Mouse (Mus musculus) lung, postnatal 14 days (tissue): ENCODE measurements at regions not wholly inside any gene's neighbourhood (a gene's known extent, or its start where the extent isn't known, plus 50 kb on each side); places are given as distances from the start of the nearest gene placed in this dataset.
A peak's percentile ranks its signal among the peaks of the same experiment; 100 is the strongest.

Source experiments
- DNase-seq: peaks from one replicate; pipeline ENCODE4 v3.0.0; 2021

DNA sequence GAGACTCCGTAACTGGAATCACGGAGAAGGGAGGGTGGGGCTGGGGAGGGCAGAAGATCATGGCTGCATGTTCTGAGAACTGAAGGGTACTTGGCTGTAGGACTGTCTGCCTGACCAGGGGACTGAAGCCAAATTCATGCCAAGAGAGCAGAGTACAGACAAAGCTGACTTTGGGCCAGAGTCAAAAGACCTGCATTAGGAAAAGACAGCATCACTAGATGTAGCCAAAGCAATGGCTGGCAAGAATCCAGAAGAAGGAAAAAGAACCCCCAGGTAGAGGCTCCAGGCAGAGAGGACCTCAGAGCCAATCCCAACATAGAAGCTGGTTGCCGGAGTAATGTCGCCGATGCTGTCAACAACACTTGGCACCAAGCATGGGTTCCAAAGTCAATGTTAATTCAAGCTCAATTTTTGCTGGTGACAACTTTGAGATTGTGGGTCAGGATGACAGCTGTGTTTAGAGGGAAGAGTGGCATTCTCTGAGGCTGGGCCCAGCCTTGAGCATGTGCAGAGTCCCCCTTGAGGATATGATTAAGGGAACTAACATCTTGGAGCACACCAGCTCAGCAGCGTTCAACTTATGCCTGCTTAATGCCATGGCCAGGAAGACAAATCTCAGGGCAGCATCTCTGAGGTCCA lies 124.7 kb downstream of the Erv3 start:
- no peak for DNase-seq

DNA sequence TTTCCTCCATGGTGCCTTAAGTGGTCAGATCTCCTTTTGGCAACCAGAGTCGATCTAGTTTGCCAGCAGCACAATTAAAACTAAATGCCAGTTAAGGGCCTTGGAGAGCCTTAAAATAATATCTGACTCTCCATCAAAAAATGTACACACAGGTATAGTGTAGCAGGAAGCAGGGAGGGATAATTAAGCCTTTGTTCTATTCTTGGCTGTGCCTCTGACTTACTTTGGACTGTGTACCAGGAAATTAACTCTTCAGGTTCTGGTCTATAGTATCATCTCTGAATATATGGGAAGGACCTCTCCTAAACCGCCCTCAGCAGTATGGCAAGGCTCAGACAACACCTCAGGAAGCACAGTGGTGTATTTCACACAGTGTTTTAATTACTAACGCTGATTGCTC lies 133.0 kb downstream of the Erv3 start:
- no peak for DNase-seq

GRCm38 (mm10) chr2:131721631-131722545 lies 137.7 kb downstream of the Erv3 start:
- no peak for DNase-seq

GRCm38 (mm10) chr2:131717561-131717960 lies 142.0 kb downstream of the Erv3 start:
- no peak for DNase-seq

- no peak for DNase-seq
Observed at GRCm38 (mm10) chr2:131716841-131717240, 142.7 kb downstream of the Erv3 start.

- DNase-seq, result no peak
Observed at GRCm38 (mm10) chr2:131715381-131715780, 144.2 kb downstream of the Erv3 start.

DNA sequence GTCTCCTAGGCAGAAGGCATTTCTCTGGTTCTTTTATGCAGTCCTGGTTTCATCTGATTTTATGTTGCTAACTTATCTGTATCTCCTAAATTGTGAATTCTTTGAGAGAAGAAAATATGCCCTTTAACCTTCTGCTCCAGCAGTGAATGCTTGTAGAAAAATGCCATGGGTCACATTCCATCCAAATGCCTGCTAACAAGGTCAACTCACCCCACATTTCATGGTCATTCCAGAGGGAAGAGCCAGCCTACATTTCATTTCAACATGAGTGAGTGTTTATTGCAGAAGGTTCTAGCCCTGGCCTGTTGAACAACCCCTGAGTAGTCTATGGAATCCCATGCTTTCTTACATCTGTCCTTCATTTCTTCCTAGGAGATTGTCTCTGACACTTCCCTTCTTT lies 147.7 kb downstream of the Erv3 start:
- no peak for DNase-seq

GRCm38 (mm10) chr2:131706565-131706964 lies 144.5 kb upstream of the Adra1d start:
- DNase-seq, result no peak

DNA sequence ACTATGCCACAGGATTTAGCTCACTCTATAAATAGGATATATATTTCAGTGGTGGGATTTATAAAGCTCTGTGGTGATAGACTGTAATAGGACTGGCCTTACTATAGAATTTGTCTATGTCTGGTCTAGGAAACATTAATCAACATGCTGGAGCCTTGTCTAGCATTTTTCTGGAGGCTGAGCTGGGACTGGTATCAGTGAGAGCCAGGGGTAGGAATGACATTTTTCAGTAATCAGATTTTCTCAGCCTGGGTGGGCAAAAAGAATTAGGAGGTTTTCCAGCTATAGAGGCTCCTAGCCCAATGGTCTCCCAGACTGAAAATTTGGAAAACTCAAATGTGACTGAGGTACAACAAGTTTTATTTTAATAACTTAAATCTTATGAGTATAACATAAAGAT lies 142.3 kb upstream of the Adra1d start:
- DNase-seq, result no peak

- no peak for DNase-seq
Observed at GRCm38 (mm10) chr2:131702146-131702545, 140.1 kb upstream of the Adra1d start.

- DNase-seq, result no peak
Observed at GRCm38 (mm10) chr2:131699798-131700197, 137.7 kb upstream of the Adra1d start.

- no peak for DNase-seq
Observed at GRCm38 (mm10) chr2:131698008-131698965, 136.2 kb upstream of the Adra1d start.

GRCm38 (mm10) chr2:131696307-131696706 lies 134.2 kb upstream of the Adra1d start:
- no peak for DNase-seq

DNA sequence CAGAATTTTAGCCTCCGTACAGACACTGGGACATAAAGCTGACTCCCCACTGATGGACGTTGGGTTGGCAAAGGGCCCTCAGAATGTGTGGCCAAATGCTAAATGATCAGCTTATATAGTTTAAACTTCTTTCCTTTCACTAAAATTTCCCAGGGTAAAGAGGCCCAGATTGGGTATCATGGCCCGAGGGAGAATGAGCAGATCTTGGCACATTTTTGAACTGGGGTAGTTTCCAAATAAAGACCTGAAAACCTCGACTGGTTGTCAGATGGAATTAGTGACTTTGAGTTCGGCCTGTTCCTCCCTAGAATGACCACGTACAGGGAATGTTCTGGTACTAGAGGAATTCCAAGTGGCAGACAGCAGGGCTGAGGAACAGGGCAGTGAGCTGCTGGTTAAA lies 127.9 kb upstream of the Adra1d start:
- no peak for DNase-seq

GRCm38 (mm10) chr2:131688282-131688681 lies 126.2 kb upstream of the Adra1d start:
- DNase-seq, result no peak

- DNase-seq, result no peak
Observed at GRCm38 (mm10) chr2:131687449-131687848, 125.4 kb upstream of the Adra1d start.

GRCm38 (mm10) chr2:131686748-131687147 lies 124.7 kb upstream of the Adra1d start:
- peak; percentile 43 for DNase-seq

DNA sequence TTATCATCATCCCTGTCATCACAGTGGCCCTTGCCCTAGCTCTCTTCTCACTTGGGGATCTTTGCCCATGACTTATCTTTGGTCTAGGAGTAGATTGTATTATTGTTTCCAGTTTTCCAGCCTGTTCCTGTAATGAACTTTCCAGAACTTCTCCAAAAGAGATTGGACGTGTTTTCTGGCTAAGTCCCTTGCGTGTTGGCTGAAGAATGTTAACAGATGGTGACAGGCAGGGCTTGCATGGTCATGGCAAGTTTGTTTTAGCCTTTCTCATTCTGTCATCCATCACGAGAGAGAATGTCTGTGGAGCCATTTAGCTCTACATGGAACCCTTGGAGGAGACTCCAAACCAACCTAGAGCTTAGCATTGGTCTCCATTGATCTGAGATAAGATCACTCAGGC lies 123.2 kb upstream of the Adra1d start:
- no peak for DNase-seq

GRCm38 (mm10) chr2:131683734-131684133 lies 121.7 kb upstream of the Adra1d start:
- DNase-seq, result no peak

GRCm38 (mm10) chr2:131678484-131678883 lies 116.4 kb upstream of the Adra1d start:
- DNase-seq, result no peak

GRCm38 (mm10) chr2:131676736-131677135 lies 114.7 kb upstream of the Adra1d start:
- DNase-seq, result no peak

GRCm38 (mm10) chr2:131674872-131675271 lies 112.8 kb upstream of the Adra1d start:
- no peak for DNase-seq

DNA sequence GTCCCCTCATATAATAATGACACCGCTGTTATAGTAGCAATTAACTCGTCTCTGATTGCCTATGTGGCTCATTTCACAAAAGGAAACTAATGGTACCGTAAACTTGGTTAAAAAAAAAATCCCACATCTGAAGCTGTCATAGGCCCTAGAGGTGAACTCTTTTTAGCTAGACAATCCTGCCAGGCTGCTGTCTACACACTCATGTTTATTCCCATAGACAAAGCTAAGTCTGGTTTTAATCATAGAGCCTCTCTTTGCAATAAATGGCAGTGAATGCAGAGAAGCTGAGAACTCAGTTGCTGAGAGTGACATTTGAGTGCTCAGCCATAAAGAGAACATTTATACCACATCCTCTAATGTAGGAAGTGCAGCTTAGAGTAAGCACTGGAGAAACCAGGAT lies 111.3 kb upstream of the Adra1d start:
- DNase-seq, result no peak
